Mouse (Mus musculus) cortical plate, adult 2 months (tissue): ENCODE results near the gene H1f0. TPM values are rescaled to one million over a fixed set of nuclear protein-coding genes. Genes with fewer than 3 reads are reported as not detected.

Source experiments
- H3K27ac ChIP-seq: fragments of 200-500 bp; 2 replicates; pipeline ENCODE4 v1.5.1; 2012; ENCODE audit warnings: low read length, control low read depth, inconsistent platforms; ENCODE audit not compliant: insufficient read depth
- H3K4me1 ChIP-seq: fragments of 200-500 bp; 2 replicates; pipeline ENCODE4 v1.6.1; 2011; ENCODE audit warnings: low read length; ENCODE audit not compliant: control insufficient read depth, insufficient read depth
- H3K4me3 ChIP-seq: fragments of 200-500 bp; 2 replicates; pipeline ENCODE4 v1.5.1; 2011; ENCODE audit warnings: mild to moderate bottlenecking, low read length, control low read depth; ENCODE audit not compliant: insufficient read depth
- CTCF ChIP-seq: fragments of 200-500 bp; IDR thresholded peaks from 2 replicates; pipeline ENCODE4 v1.5.1; 2011; ENCODE audit warnings: mild to moderate bottlenecking, control low read depth, low read length; ENCODE audit not compliant: insufficient read depth; ENCODE audit errors: extremely low read depth
- POLR2A ChIP-seq: fragments of 200-500 bp; IDR thresholded peaks from 2 replicates; pipeline ENCODE4 v1.6.1; 2011; ENCODE audit warnings: mild to moderate bottlenecking, low read length, control low read depth; ENCODE audit not compliant: insufficient read depth; ENCODE audit errors: extremely low read depth
- polyA plus RNA-seq: library from polyadenylated mRNA; depleted of rRNA; stranded (reverse); fragments of >200 nt; gene quantifications from 2 replicates; pipeline ENCODE4 v1.2.3, GENCODE M21; 2012

The H1f0 gene
- polyA plus RNA-seq, 1 experiment, result 109 TPM

GRCm38 (mm10) chr15:79018886-79019285 is 9.4 kb upstream of the H1f0 start:
- TF ChIP-seq POLR2A, result no peak
- no peak for TF ChIP-seq CTCF
- no peak overlapping the region for H3K4me3 ChIP-seq
- peaks cover 1% of the 10 kb centered on the region; the same call in 1 of the 2 replicates for H3K4me1 ChIP-seq
- H3K27ac ChIP-seq, result no peak overlapping the region

GRCm38 (mm10) chr15:79022671-79023230 is 5.5 kb upstream of the H1f0 start:
- TF ChIP-seq POLR2A, result no peak
- TF ChIP-seq CTCF, result no peak
- H3K27ac ChIP-seq, result no peak overlapping the region
- peaks cover 3% of the 10 kb centered on the region; the same call in 1 of the 2 replicates for H3K4me1 ChIP-seq
- H3K4me3 ChIP-seq, result no peak overlapping the region

GRCm38 (mm10) chr15:79023366-79023765 is 4.9 kb upstream of the H1f0 start:
- Histone ChIP-seq H3K4me3 (no peak overlapping the region), H3K4me1 (peaks cover 3% of the 10 kb centered on the region; the same call in 1 of the 2 replicates), H3K27ac (no peak overlapping the region)
- TF ChIP-seq POLR2A (no peak), CTCF (no peak)

GRCm38 (mm10) chr15:79025687-79026308 is 2.5 kb upstream of the H1f0 start:
- H3K4me1 ChIP-seq, result peaks cover 8% of the 10 kb centered on the region
- peak overlapping the region; percentile 41 for H3K4me3 ChIP-seq
- TF ChIP-seq CTCF (no peak), POLR2A (no peak)
- no peak overlapping the region for H3K27ac ChIP-seq

GRCm38 (mm10) chr15:79026511-79027290 is 1.5 kb upstream of the H1f0 start:
- Histone ChIP-seq H3K4me3 (no peak overlapping the region), H3K27ac (no peak overlapping the region), H3K4me1 (peaks cover 8% of the 10 kb centered on the region)
- no peak for TF ChIP-seq POLR2A
- TF ChIP-seq CTCF, result no peak

GRCm38 (mm10) chr15:79027291-79028205 is 702 bp upstream of the H1f0 start:
- peak overlapping the region; percentile 99 for H3K27ac ChIP-seq
- TF ChIP-seq POLR2A, result no peak
- TF ChIP-seq CTCF, result no peak
- peak overlapping the region; percentile 92 for H3K4me3 ChIP-seq
- peaks cover 8% of the 10 kb centered on the region for H3K4me1 ChIP-seq

- H3K27ac ChIP-seq, result peak overlapping the region; percentile 99
- peaks cover 7% of the 10 kb centered on the region; the same call in 1 of the 2 replicates for H3K4me1 ChIP-seq
- TF ChIP-seq POLR2A (no peak), CTCF (no peak)
- H3K4me3 ChIP-seq, result peak overlapping the region; percentile 92
Observed at GRCm38 (mm10) chr15:79028823-79029484, 704 bp downstream of the H1f0 start.

GRCm38 (mm10) chr15:79029519-79030241 is 1.4 kb downstream of the H1f0 start:
- H3K27ac ChIP-seq, result no peak overlapping the region
- TF ChIP-seq CTCF, result no peak
- TF ChIP-seq POLR2A, result no peak
- peak overlapping the region; percentile 92 for H3K4me3 ChIP-seq
- peaks cover 7% of the 10 kb centered on the region; the same call in 1 of the 2 replicates for H3K4me1 ChIP-seq
